Mouse (Mus musculus) liver, adult 10 weeks (tissue): Measurements from ENCODE around the gene Bok. TPM values are rescaled to one million over a fixed set of nuclear protein-coding genes. Genes with fewer than 3 reads are reported as not detected.

Experiments
- polyA plus RNA-seq: library from polyadenylated mRNA; stranded (reverse); fragments of 350-450 nt; fragmentation: Illumina TruSeq; extraction: RNeasy Lipid Tissue Mini Kit (QIAGEN cat#74804); gene quantifications from one replicate; pipeline ENCODE4 v1.2.3, GENCODE M21; 2014; ENCODE audit warnings: low read depth, low replicate concordance

The Bok gene
- polyA plus RNA-seq, result 0.66 TPM

DNA sequence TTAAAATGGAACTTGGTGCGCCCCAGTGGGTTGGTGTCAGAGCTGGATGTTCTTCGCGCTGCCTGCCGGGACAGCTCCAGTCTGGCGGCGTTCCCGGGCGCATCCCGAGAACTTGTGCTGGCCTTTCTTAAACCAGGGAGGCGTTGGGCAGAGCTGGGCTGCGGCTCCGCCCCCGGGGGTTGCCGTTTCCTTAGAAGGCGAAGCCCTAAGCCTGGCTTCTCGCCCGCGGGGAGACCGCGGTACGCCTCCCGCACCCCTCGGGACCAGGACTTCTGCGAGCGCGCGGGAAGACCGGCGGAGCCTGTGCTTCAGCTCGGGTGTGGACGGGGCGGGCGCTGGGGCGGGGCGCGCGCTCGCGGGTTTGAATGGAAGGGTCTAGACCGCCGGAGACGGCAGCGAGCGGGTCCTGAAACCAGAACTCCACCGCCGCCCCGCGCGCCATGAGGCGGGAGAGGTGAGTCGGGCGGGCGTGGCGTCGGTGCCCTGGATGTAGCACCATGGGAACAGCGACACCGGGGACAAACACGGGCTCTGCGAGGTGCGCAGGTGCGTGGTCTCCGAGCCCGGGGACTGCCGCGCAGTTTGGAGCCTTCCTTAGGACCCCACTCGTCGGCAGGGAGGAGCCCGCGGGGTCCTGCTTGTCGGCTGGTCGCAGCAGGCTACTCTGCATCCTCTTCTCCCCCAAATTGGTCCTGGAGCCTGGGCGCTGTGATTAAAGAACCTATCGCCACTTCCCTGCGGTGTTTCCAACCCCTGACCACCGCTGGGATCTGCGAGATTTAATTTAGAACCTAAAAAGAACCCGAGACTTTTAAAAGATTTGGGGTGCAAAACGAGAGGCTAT is at the start of gene Bok:
Gene Bok (plus strand): TSS at position 260 of the 844 bp plus-strand sequence.

GRCm38 (mm10) chr1:93658559-93658958 is 26.9 kb upstream of the Bok start, which contains the start of gene Stk25:
Stk25 (minus strand) TSS chr1:93658659.

Other genes with a start within 250 kb of the Bok start
- 114 TPM for gene Hdlbp, start 206.8 kb upstream of the Bok start, polyA plus RNA-seq
- gene Farp2, start 173.6 kb upstream of the Bok start, polyA plus RNA-seq, result 7.1 TPM
- 9.0 TPM for gene Stk25, start 27.0 kb upstream of the Bok start, polyA plus RNA-seq
- 24.6 TPM for gene Atg4b, start 65.8 kb downstream of the Bok start, polyA plus RNA-seq
- gene Thap4, start 69.2 kb downstream of the Bok start, polyA plus RNA-seq, result 4.0 TPM
- 18.5 TPM for gene Dtymk, start 116.3 kb downstream of the Bok start, polyA plus RNA-seq
- gene Ing5, start 118.3 kb downstream of the Bok start, polyA plus RNA-seq, result 4.7 TPM
- 19.9 TPM for gene D2hgdh, start 139.2 kb downstream of the Bok start, polyA plus RNA-seq
- gene Gal3st2, start 175.6 kb downstream of the Bok start, polyA plus RNA-seq, result not detected
- not detected for gene Gal3st2b, start 232.7 kb downstream of the Bok start, polyA plus RNA-seq